Mouse (Mus musculus) heart, embryonic 15.5 days (tissue): ENCODE data around the gene Mapk9. TPM values are rescaled to one million over a fixed set of nuclear protein-coding genes. Genes with fewer than 3 reads are reported as not detected.
A peak's percentile ranks its signal among the peaks of the same experiment; 100 is the strongest.

ENCODE experiments used
- ATAC-seq: fragments of 200-750 bp; cut with Nextera tagmentation; replicated peaks from 2 replicates; pipeline ENCODE4 v1.8.0; 2017; ENCODE audit warnings: low read depth, moderate TSS enrichment; ENCODE audit not compliant: insufficient number of reproducible peaks, insufficient read depth, low FRiP score
- H3K27ac ChIP-seq: fragments of 300-500 bp; sonication (generic); 2 replicates; pipeline ENCODE4 v1.5.1; 2015; ENCODE audit warnings: mild to moderate bottlenecking, inconsistent platforms
- H3K27me3 ChIP-seq: fragments of 300-500 bp; sonication (generic); 2 replicates; pipeline ENCODE4 v1.6.1; 2015; ENCODE audit warnings: inconsistent platforms
- H3K36me3 ChIP-seq: fragments of 300-500 bp; sonication (generic); 2 replicates; pipeline ENCODE4 v1.6.1; 2015; ENCODE audit warnings: mild to moderate bottlenecking, inconsistent platforms
- H3K4me1 ChIP-seq: fragments of 300-500 bp; sonication (generic); replicated peaks from 2 replicates; pipeline ENCODE4 v1.6.1; 2015; ENCODE audit warnings: inconsistent platforms
- H3K4me2 ChIP-seq: fragments of 300-500 bp; sonication (generic); 2 replicates; pipeline ENCODE4 v1.6.1; 2015; ENCODE audit warnings: inconsistent platforms, mild to moderate bottlenecking, moderate library complexity
- H3K4me3 ChIP-seq: fragments of 300-500 bp; sonication (generic); 2 replicates; pipeline ENCODE4 v1.5.1; 2015; ENCODE audit warnings: mild to moderate bottlenecking, inconsistent platforms
- H3K9ac ChIP-seq: fragments of 300-500 bp; sonication (generic); 2 replicates; pipeline ENCODE4 v1.6.1; 2015; ENCODE audit warnings: mild to moderate bottlenecking, inconsistent platforms
- H3K9me3 ChIP-seq: fragments of 300-500 bp; sonication (generic); replicated peaks from 2 replicates; pipeline ENCODE4 v1.6.1; 2016; ENCODE audit warnings: inconsistent platforms
- WGBS: fragments of 180-500 bp; shearing (Covaris S2); methylation state at CpG from one replicate; pipeline ENCODE4 v1.1.7; 2015; ENCODE audit warnings: mixed read lengths; 5-methylcytosine and 5-hydroxymethylcytosine counted together
- polyA plus RNA-seq: library from polyadenylated mRNA; unstranded; fragments of >200 nt; fragmentation: Nextera tagmentation; extraction: Ambion mirVana; gene quantifications from 2 replicates; pipeline ENCODE4 v1.2.1, GENCODE M21; 2015

Mapk9 gene
- polyA plus RNA-seq, 1 experiment from 2014 or later = 31.1 TPM

GRCm38 (mm10) chr11:49861139-49861538 lies 14.6 kb downstream of the Mapk9 start:
- no peaks in the 10 kb centered on the region for H3K9me3 ChIP-seq
- no peaks in the 10 kb centered on the region for H3K4me1 ChIP-seq
- H3K4me2 ChIP-seq = no peak overlapping the region
- no peak overlapping the region for H3K4me3 ChIP-seq
- H3K27me3 ChIP-seq = no peaks in the 10 kb centered on the region
- 0 out of 2 replicates have a peak, but pooled peaks cover 6% of the 10 kb centered on the region for H3K36me3 ChIP-seq
- no peak for ATAC-seq
- H3K27ac ChIP-seq = no peak overlapping the region
- WGBS = 92% methylated on average over 4 of the region's 4 CpGs
- H3K9ac ChIP-seq = no peak overlapping the region

GRCm38 (mm10) chr11:49863926-49864325 lies 17.4 kb downstream of the Mapk9 start:
- Histone ChIP-seq H3K36me3 (0 out of 2 replicates have a peak, but pooled peaks cover 12% of the 10 kb centered on the region), H3K4me3 (no peak overlapping the region), H3K9ac (no peak overlapping the region), H3K4me1 (no peaks in the 10 kb centered on the region), H3K27me3 (no peaks in the 10 kb centered on the region), H3K4me2 (no peak overlapping the region), H3K9me3 (no peaks in the 10 kb centered on the region), H3K27ac (no peak overlapping the region)
- no peak for ATAC-seq

GRCm38 (mm10) chr11:49867320-49867719 lies 20.8 kb downstream of the Mapk9 start:
- no peak for ATAC-seq
- no peaks in the 10 kb centered on the region for H3K27me3 ChIP-seq
- no peak overlapping the region for H3K9ac ChIP-seq
- peaks cover 20% of the 10 kb centered on the region; the same call in 1 of the 2 replicates for H3K36me3 ChIP-seq
- H3K4me3 ChIP-seq = no peak overlapping the region
- H3K27ac ChIP-seq = no peak overlapping the region
- no peak overlapping the region for H3K4me2 ChIP-seq
- WGBS = 79% methylated on average over 5 of the region's 5 CpGs
- H3K4me1 ChIP-seq = no peaks in the 10 kb centered on the region
- no peaks in the 10 kb centered on the region for H3K9me3 ChIP-seq

- H3K4me1 ChIP-seq = no peaks in the 10 kb centered on the region
- no peak overlapping the region for H3K4me2 ChIP-seq
- no peaks in the 10 kb centered on the region for H3K27me3 ChIP-seq
- no peak overlapping the region for H3K27ac ChIP-seq
- H3K9me3 ChIP-seq = no peaks in the 10 kb centered on the region
- H3K4me3 ChIP-seq = no peak overlapping the region
- H3K9ac ChIP-seq = no peak overlapping the region
- peaks cover 26% of the 10 kb centered on the region for H3K36me3 ChIP-seq
- ATAC-seq = no peak
Observed at GRCm38 (mm10) chr11:49869762-49870161, 23.2 kb downstream of the Mapk9 start.

GRCm38 (mm10) chr11:49871914-49872313 lies 25.4 kb downstream of the Mapk9 start:
- H3K4me1 ChIP-seq = peaks cover 10% of the 10 kb centered on the region
- no peaks in the 10 kb centered on the region for H3K27me3 ChIP-seq
- 53% methylated on average over 6 of the region's 6 CpGs for WGBS
- 0 out of 2 replicates have a peak, but pooled peaks have one; percentile 22 for ATAC-seq
- H3K9ac ChIP-seq = no peak overlapping the region
- H3K36me3 ChIP-seq = peaks cover 22% of the 10 kb centered on the region
- no peak overlapping the region for H3K27ac ChIP-seq
- no peaks in the 10 kb centered on the region for H3K9me3 ChIP-seq
- no peak overlapping the region for H3K4me2 ChIP-seq
- no peak overlapping the region for H3K4me3 ChIP-seq

- no peak overlapping the region for H3K9ac ChIP-seq
- no peak overlapping the region for H3K4me3 ChIP-seq
- peaks cover 18% of the 10 kb centered on the region for H3K4me1 ChIP-seq
- no peak for ATAC-seq
- H3K27ac ChIP-seq = no peak overlapping the region
- H3K27me3 ChIP-seq = no peaks in the 10 kb centered on the region
- no peaks in the 10 kb centered on the region for H3K9me3 ChIP-seq
- no peak overlapping the region for H3K4me2 ChIP-seq
- WGBS = 79% methylated on average over 6 of the region's 6 CpGs
- peaks cover 22% of the 10 kb centered on the region for H3K36me3 ChIP-seq
Observed at GRCm38 (mm10) chr11:49872779-49873178, 26.2 kb downstream of the Mapk9 start.

GRCm38 (mm10) chr11:49876948-49877817 lies 30.6 kb downstream of the Mapk9 start:
- H3K4me2 ChIP-seq = no peak overlapping the region
- 51% methylated on average over 8 of the region's 8 CpGs for WGBS
- no peak overlapping the region for H3K4me3 ChIP-seq
- H3K27me3 ChIP-seq = no peaks in the 10 kb centered on the region
- peak; percentile 84 for ATAC-seq
- no peak overlapping the region for H3K9ac ChIP-seq
- peak overlapping the region; percentile 77 for H3K27ac ChIP-seq
- no peaks in the 10 kb centered on the region for H3K9me3 ChIP-seq
- H3K36me3 ChIP-seq = peaks cover 28% of the 10 kb centered on the region
- H3K4me1 ChIP-seq = peaks cover 29% of the 10 kb centered on the region

GRCm38 (mm10) chr11:49879950-49880642 lies 33.5 kb downstream of the Mapk9 start:
- peaks cover 37% of the 10 kb centered on the region for H3K36me3 ChIP-seq
- ATAC-seq = no peak
- H3K4me2 ChIP-seq = no peak overlapping the region
- H3K27ac ChIP-seq = no peak overlapping the region
- no peak overlapping the region for H3K4me3 ChIP-seq
- no peak overlapping the region for H3K9ac ChIP-seq
- 71% methylated on average over 3 of the region's 3 CpGs for WGBS
- no peaks in the 10 kb centered on the region for H3K9me3 ChIP-seq
- H3K27me3 ChIP-seq = no peaks in the 10 kb centered on the region
- H3K4me1 ChIP-seq = peaks cover 29% of the 10 kb centered on the region

- Histone ChIP-seq H3K9ac (no peak overlapping the region), H3K4me1 (peaks cover 7% of the 10 kb centered on the region), H3K4me3 (no peak overlapping the region), H3K36me3 (peaks cover 48% of the 10 kb centered on the region), H3K9me3 (no peaks in the 10 kb centered on the region), H3K4me2 (no peak overlapping the region), H3K27ac (no peak overlapping the region), H3K27me3 (no peaks in the 10 kb centered on the region)
- WGBS = 94% methylated on average over 3 of the region's 3 CpGs
- no peak for ATAC-seq
Observed at GRCm38 (mm10) chr11:49883394-49883793, 36.8 kb downstream of the Mapk9 start.

GRCm38 (mm10) chr11:49888469-49888868 lies 41.9 kb downstream of the Mapk9 start:
- Histone ChIP-seq H3K9ac (no peak overlapping the region), H3K4me3 (no peak overlapping the region), H3K27ac (no peak overlapping the region), H3K9me3 (no peaks in the 10 kb centered on the region), H3K4me1 (no peaks in the 10 kb centered on the region), H3K36me3 (peaks cover 20% of the 10 kb centered on the region), H3K4me2 (no peak overlapping the region), H3K27me3 (no peaks in the 10 kb centered on the region)
- no peak for ATAC-seq
- 76% methylated on average over 5 of the region's 5 CpGs for WGBS

- WGBS = 86% methylated on average over 5 of the region's 5 CpGs
- H3K36me3 ChIP-seq = peaks cover 7% of the 10 kb centered on the region; the same call in 1 of the 2 replicates
- H3K4me3 ChIP-seq = no peak overlapping the region
- no peaks in the 10 kb centered on the region; the same call in 1 of the 2 replicates for H3K4me1 ChIP-seq
- no peak overlapping the region for H3K9ac ChIP-seq
- 0 out of 2 replicates have a peak, but pooled peaks cover 3% of the 10 kb centered on the region for H3K27me3 ChIP-seq
- no peaks in the 10 kb centered on the region for H3K9me3 ChIP-seq
- no peak for ATAC-seq
- H3K4me2 ChIP-seq = no peak overlapping the region
- no peak overlapping the region for H3K27ac ChIP-seq
Observed at GRCm38 (mm10) chr11:49891993-49892392, 45.4 kb downstream of the Mapk9 start.
